Mouse (Mus musculus): Measurements from ENCODE around the gene Gm21119.
A peak's percentile ranks its signal among the peaks of the same experiment; 100 is the strongest.
"Not testable (repeated sequence)": the region's sequence is repeated elsewhere in the genome, so short reads cannot be mapped to it uniquely, and the experiment has no call there.

Gm21119 gene

GRCm38 (mm10) chr8:20614619-20615018 lies at the start of gene Gm21119:
Gene Gm21119, plus strand, starts transcription at chr8:20614919.
- not testable (repeated sequence) for DNase-seq

GRCm38 (mm10) chr8:20566753-20567152 lies 48.0 kb upstream of the Gm21119 start:
- DNase-seq: not testable (repeated sequence)

GRCm38 (mm10) chr8:20581081-20581480 lies 33.6 kb upstream of the Gm21119 start:
- DNase-seq: not testable (repeated sequence)

- not testable (repeated sequence) for DNase-seq
Observed at GRCm38 (mm10) chr8:20582772-20583171, 31.9 kb upstream of the Gm21119 start.

- not testable (repeated sequence) for DNase-seq
Observed at GRCm38 (mm10) chr8:20588268-20589177, 26.2 kb upstream of the Gm21119 start.

- peak in 1 of 2 experiments; percentile 15 for DNase-seq
Observed at GRCm38 (mm10) chr8:20589178-20589539, 25.6 kb upstream of the Gm21119 start.

GRCm38 (mm10) chr8:20590117-20590997 lies 24.4 kb upstream of the Gm21119 start:
- peak in 1 of 2 experiments; percentile 11 for DNase-seq

GRCm38 (mm10) chr8:20591002-20591401 lies 23.7 kb upstream of the Gm21119 start:
- not testable (repeated sequence) for DNase-seq

- not testable (repeated sequence) for DNase-seq
Observed at GRCm38 (mm10) chr8:20592732-20593272, 21.9 kb upstream of the Gm21119 start.

GRCm38 (mm10) chr8:20593841-20594240 lies 20.9 kb upstream of the Gm21119 start:
- peak; percentile 26 to 37 for DNase-seq

- DNase-seq: not testable (repeated sequence)
Observed at GRCm38 (mm10) chr8:20596081-20596841, 18.5 kb upstream of the Gm21119 start.

GRCm38 (mm10) chr8:20596842-20597708 lies 17.6 kb upstream of the Gm21119 start:
- DNase-seq: peak; percentile 39 to 47

GRCm38 (mm10) chr8:20598300-20599170 lies 16.2 kb upstream of the Gm21119 start:
- DNase-seq: not testable (repeated sequence)

- not testable (repeated sequence) for DNase-seq
Observed at GRCm38 (mm10) chr8:20599350-20599749, 15.4 kb upstream of the Gm21119 start.

GRCm38 (mm10) chr8:20610856-20611255 lies 3.9 kb upstream of the Gm21119 start:
- DNase-seq: not testable (repeated sequence)

- not testable (repeated sequence) for DNase-seq
Observed at GRCm38 (mm10) chr8:20612721-20613120, 2.0 kb upstream of the Gm21119 start.

GRCm38 (mm10) chr8:20630766-20631165 lies 16.0 kb downstream of the Gm21119 start:
- not testable (repeated sequence) for DNase-seq

GRCm38 (mm10) chr8:20637931-20638330 lies 23.2 kb downstream of the Gm21119 start:
- DNase-seq: not testable (repeated sequence)

- not testable (repeated sequence) for DNase-seq
Observed at GRCm38 (mm10) chr8:20643536-20643935, 28.8 kb downstream of the Gm21119 start.

- peak in 1 of 2 experiments; percentile 2 for DNase-seq
Observed at GRCm38 (mm10) chr8:20652976-20653375, 38.3 kb downstream of the Gm21119 start.

Measured in kidney, postnatal 36 days (tissue).